Mouse (Mus musculus) limb, embryonic 13.5 days (tissue): ENCODE measurements around the gene Fhdc1. TPM values are rescaled to one million over a fixed set of nuclear protein-coding genes. Genes with fewer than 3 reads are reported as not detected.

Experiments used
- ATAC-seq: fragments of 200-750 bp; cut with Nextera tagmentation; 2 replicates; pipeline ENCODE4 v1.8.0; 2017; ENCODE audit warnings: low read depth, moderate number of reproducible peaks, moderate TSS enrichment; ENCODE audit not compliant: low FRiP score
- H3K27ac ChIP-seq: fragments of 300-500 bp; sonication (generic); 2 replicates; pipeline ENCODE4 v1.5.1; 2015; ENCODE audit warnings: inconsistent platforms, mild to moderate bottlenecking, moderate library complexity
- H3K27me3 ChIP-seq: fragments of 300-500 bp; sonication (generic); 2 replicates; pipeline ENCODE4 v1.6.1; 2015; ENCODE audit warnings: mild to moderate bottlenecking, inconsistent platforms
- H3K36me3 ChIP-seq: fragments of 300-500 bp; sonication (generic); 2 replicates; pipeline ENCODE4 v1.6.1; 2015; ENCODE audit warnings: inconsistent platforms, mild to moderate bottlenecking, moderate library complexity
- H3K4me1 ChIP-seq: fragments of 300-500 bp; sonication (generic); 2 replicates; pipeline ENCODE4 v1.6.1; 2015; ENCODE audit warnings: inconsistent platforms
- H3K4me2 ChIP-seq: fragments of 300-500 bp; sonication (generic); replicated peaks from 2 replicates; pipeline ENCODE4 v1.6.1; 2015; ENCODE audit warnings: inconsistent platforms, mild to moderate bottlenecking, moderate library complexity
- H3K4me3 ChIP-seq: fragments of 300-500 bp; sonication (generic); 2 replicates; pipeline ENCODE4 v1.5.1; 2015; ENCODE audit warnings: moderate library complexity, mild to moderate bottlenecking, inconsistent platforms
- H3K9ac ChIP-seq: fragments of 300-500 bp; sonication (generic); 2 replicates; pipeline ENCODE4 v1.6.1; 2015; ENCODE audit warnings: mild to moderate bottlenecking, inconsistent platforms
- H3K9me3 ChIP-seq: fragments of 300-500 bp; sonication (generic); 2 replicates; pipeline ENCODE4 v1.6.1; 2016; ENCODE audit warnings: inconsistent platforms
- whole genome bisulfite sequencing: fragments of 180-500 bp; shearing (Covaris S2); methylation state at CpG from one replicate; pipeline ENCODE4 v1.1.7; 2015; 5-methylcytosine and 5-hydroxymethylcytosine counted together
- polyA plus RNA-seq: library from polyadenylated mRNA; unstranded; fragments of >200 nt; fragmentation: Nextera tagmentation; extraction: Ambion mirVana; gene quantifications from 2 replicates; pipeline ENCODE4 v1.2.1, GENCODE M21; 2015

Gene Fhdc1
- polyA plus RNA-seq, 1 experiment from 2014 or later: 6.2 TPM

GRCm38 (mm10) chr3:84445838-84446237, 34.4 kb downstream of the Fhdc1 start:
- WGBS: 32% methylated on average over 9 of the region's 9 CpGs
- H3K9me3 ChIP-seq: no peaks in the 10 kb centered on the region
- H3K9ac ChIP-seq: no peak overlapping the region
- no peak overlapping the region for H3K4me3 ChIP-seq
- peaks cover 41% of the 10 kb centered on the region for H3K4me1 ChIP-seq
- H3K36me3 ChIP-seq: no peaks in the 10 kb centered on the region; the same call in none of the 2 replicates
- H3K27ac ChIP-seq: no peak overlapping the region
- H3K27me3 ChIP-seq: peaks cover 6% of the 10 kb centered on the region; the same call in 1 of the 2 replicates
- peak overlapping the region; percentile 22; the same call in 1 of the 2 replicates for H3K4me2 ChIP-seq
- no peak for ATAC-seq

- H3K27me3 ChIP-seq: peaks cover 6% of the 10 kb centered on the region; the same call in 1 of the 2 replicates
- H3K9ac ChIP-seq: no peak overlapping the region
- no peak overlapping the region for H3K27ac ChIP-seq
- H3K4me3 ChIP-seq: no peak overlapping the region
- no peaks in the 10 kb centered on the region for H3K9me3 ChIP-seq
- no peak overlapping the region for H3K4me2 ChIP-seq
- peaks cover 25% of the 10 kb centered on the region for H3K4me1 ChIP-seq
- no peaks in the 10 kb centered on the region; the same call in none of the 2 replicates for H3K36me3 ChIP-seq
- WGBS: 64% methylated on average over 4 of the region's 4 CpGs
- ATAC-seq: no peak
These were observed 37.3 kb downstream of the Fhdc1 start for GRCm38 (mm10) chr3:84442890-84443289.

- no peak overlapping the region for H3K27ac ChIP-seq
- H3K4me3 ChIP-seq: no peak overlapping the region
- WGBS: 91% methylated on average over 7 of the region's 7 CpGs
- H3K9me3 ChIP-seq: no peaks in the 10 kb centered on the region
- no peaks in the 10 kb centered on the region; the same call in none of the 2 replicates for H3K36me3 ChIP-seq
- H3K9ac ChIP-seq: no peak overlapping the region
- no peak for ATAC-seq
- H3K27me3 ChIP-seq: no peaks in the 10 kb centered on the region
- H3K4me2 ChIP-seq: no peak overlapping the region
- H3K4me1 ChIP-seq: peaks cover 29% of the 10 kb centered on the region
These were observed 40.6 kb downstream of the Fhdc1 start for GRCm38 (mm10) chr3:84439431-84440210.

GRCm38 (mm10) chr3:84438840-84439239, 41.4 kb downstream of the Fhdc1 start:
- ATAC-seq: no peak
- Histone ChIP-seq H3K4me3 (no peak overlapping the region), H3K4me1 (peaks cover 36% of the 10 kb centered on the region), H3K9ac (no peak overlapping the region), H3K27me3 (no peaks in the 10 kb centered on the region), H3K36me3 (no peaks in the 10 kb centered on the region), H3K27ac (no peak overlapping the region), H3K4me2 (no peak overlapping the region), H3K9me3 (no peaks in the 10 kb centered on the region)
- 80% methylated on average over 7 of the region's 7 CpGs for WGBS

GRCm38 (mm10) chr3:84438118-84438517, 42.1 kb downstream of the Fhdc1 start:
- ATAC-seq: no peak
- Histone ChIP-seq H3K9me3 (no peaks in the 10 kb centered on the region), H3K4me2 (no peak overlapping the region), H3K27ac (no peak overlapping the region), H3K4me1 (peaks cover 37% of the 10 kb centered on the region), H3K27me3 (no peaks in the 10 kb centered on the region), H3K9ac (no peak overlapping the region), H3K36me3 (no peaks in the 10 kb centered on the region), H3K4me3 (no peak overlapping the region)
- WGBS: 62% methylated on average over 11 of the region's 11 CpGs

- no peak for ATAC-seq
- Histone ChIP-seq H3K4me3 (no peak overlapping the region), H3K27me3 (no peaks in the 10 kb centered on the region), H3K9ac (no peak overlapping the region), H3K9me3 (no peaks in the 10 kb centered on the region), H3K4me1 (peaks cover 38% of the 10 kb centered on the region), H3K36me3 (no peaks in the 10 kb centered on the region), H3K27ac (no peak overlapping the region), H3K4me2 (no peak overlapping the region)
- WGBS: 94% methylated on average over 7 of the region's 7 CpGs
These were observed 43.3 kb downstream of the Fhdc1 start for GRCm38 (mm10) chr3:84436947-84437346.

GRCm38 (mm10) chr3:84435288-84436043, 44.8 kb downstream of the Fhdc1 start:
- Histone ChIP-seq H3K27me3 (no peaks in the 10 kb centered on the region), H3K4me2 (no peak overlapping the region), H3K4me3 (no peak overlapping the region), H3K9ac (no peak overlapping the region), H3K9me3 (no peaks in the 10 kb centered on the region), H3K36me3 (no peaks in the 10 kb centered on the region), H3K27ac (0 out of 2 replicates have a peak overlapping the region, but pooled peaks have one; percentile 6), H3K4me1 (peaks cover 53% of the 10 kb centered on the region)
- peak; percentile 57 for ATAC-seq
- WGBS: 19% methylated on average over 11 of the region's 11 CpGs

GRCm38 (mm10) chr3:84432797-84433445, 47.3 kb downstream of the Fhdc1 start:
- H3K27ac ChIP-seq: no peak overlapping the region
- H3K27me3 ChIP-seq: no peaks in the 10 kb centered on the region
- ATAC-seq: 0 out of 2 replicates have a peak, but pooled peaks have one; percentile 17
- no peaks in the 10 kb centered on the region for H3K9me3 ChIP-seq
- H3K4me1 ChIP-seq: peaks cover 58% of the 10 kb centered on the region
- H3K4me2 ChIP-seq: no peak overlapping the region
- 58% methylated on average over 10 of the region's 10 CpGs for WGBS
- H3K4me3 ChIP-seq: no peak overlapping the region
- no peak overlapping the region for H3K9ac ChIP-seq
- H3K36me3 ChIP-seq: no peaks in the 10 kb centered on the region

GRCm38 (mm10) chr3:84431257-84431656, 49.0 kb downstream of the Fhdc1 start:
- no peak for ATAC-seq

GRCm38 (mm10) chr3:84430152-84430551, 50.1 kb downstream of the Fhdc1 start:
- WGBS: 24% methylated on average over 2 of the region's 2 CpGs
- peaks cover 47% of the 10 kb centered on the region for H3K4me1 ChIP-seq
- no peak overlapping the region for H3K4me2 ChIP-seq
- no peaks in the 10 kb centered on the region for H3K9me3 ChIP-seq
- H3K36me3 ChIP-seq: no peaks in the 10 kb centered on the region
- no peak overlapping the region for H3K4me3 ChIP-seq
- H3K27ac ChIP-seq: no peak overlapping the region
- H3K9ac ChIP-seq: no peak overlapping the region
- no peaks in the 10 kb centered on the region for H3K27me3 ChIP-seq
- ATAC-seq: no peak

More at GRCm38 (mm10) chr3:84431257-84431656, 49.0 kb downstream of the Fhdc1 start:
- Histone ChIP-seq H3K9ac (no peak overlapping the region), H3K9me3 (no peaks in the 10 kb centered on the region), H3K4me3 (no peak overlapping the region), H3K27ac (no peak overlapping the region), H3K27me3 (no peaks in the 10 kb centered on the region), H3K4me2 (no peak overlapping the region), H3K4me1 (peaks cover 58% of the 10 kb centered on the region), H3K36me3 (no peaks in the 10 kb centered on the region)
- WGBS: 50% methylated on average over 5 of the region's 5 CpGs

- Histone ChIP-seq H3K4me2 (no peak overlapping the region), H3K9ac (no peak overlapping the region), H3K4me1 (peaks cover 37% of the 10 kb centered on the region), H3K27me3 (no peaks in the 10 kb centered on the region), H3K36me3 (no peaks in the 10 kb centered on the region), H3K27ac (no peak overlapping the region), H3K9me3 (no peaks in the 10 kb centered on the region), H3K4me3 (no peak overlapping the region)
- 92% methylated on average over 12 of the region's 12 CpGs for WGBS
- no peak for ATAC-seq
These were observed 51.1 kb downstream of the Fhdc1 start for GRCm38 (mm10) chr3:84428994-84429725.
